In the genomic region with DNA sequence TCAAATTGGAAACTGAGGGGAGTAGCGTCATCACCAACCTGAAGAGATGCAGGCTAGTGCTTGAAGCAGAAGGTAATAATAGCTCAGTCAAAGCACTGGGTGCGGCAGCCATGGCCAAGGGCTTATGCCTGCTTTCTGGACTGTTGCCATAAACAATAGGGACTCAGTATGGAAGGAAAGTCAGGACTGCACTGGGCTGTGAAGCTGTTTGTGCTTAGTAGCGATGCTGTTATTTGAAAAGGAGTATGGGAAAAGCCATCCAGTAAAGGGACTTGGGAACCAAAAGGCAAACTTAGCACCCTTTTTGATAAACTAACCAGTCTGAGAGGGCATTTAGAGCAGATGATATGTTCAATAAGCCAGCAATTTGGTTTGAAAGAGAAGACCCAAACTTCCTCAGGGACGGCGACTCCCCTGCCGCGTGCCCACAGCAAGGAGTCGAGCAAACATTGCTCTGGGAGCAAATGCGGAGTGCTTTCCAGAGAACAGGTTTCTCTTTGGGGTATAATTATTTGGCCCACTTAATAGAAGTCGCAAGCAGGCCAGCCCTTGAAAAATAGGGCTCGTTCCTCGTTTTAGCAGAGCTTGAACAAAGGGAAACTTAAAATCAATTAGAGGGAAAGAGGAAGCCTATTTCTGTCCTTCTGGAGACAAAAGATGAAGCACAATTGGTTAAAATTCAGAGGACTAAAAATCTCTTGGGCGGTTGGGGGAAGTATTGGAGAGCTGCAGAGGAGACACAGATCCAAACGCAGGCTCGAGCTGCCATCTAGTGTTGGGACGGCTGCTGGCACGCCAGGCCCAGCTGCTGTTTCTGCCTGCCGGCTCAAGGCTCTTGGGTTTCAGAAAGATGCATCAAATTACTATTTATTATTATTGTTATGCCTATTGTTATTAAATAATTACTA, we compare ENCODE assay signal across 9 mouse cellular contexts.
DNase-seq lines count a peak whose midpoint lies in the region; ATAC-seq lines count a peak whose summit lies in the region.
"Had no signal": no experiment of that assay in that cellular context is flagged by ENCODE, and none has a peak within 500 bp of the region (broad histone marks: within the 10 kb centered on the region; RNA-seq: fewer than 3 reads in every experiment).

No protein-coding gene starts in this region.

- peaks cover 16% of the 10 kb centered on the region for H3K4me1 ChIP-seq in embryonic facial prominence, embryonic 13.5 days
- peaks cover 12% of the 10 kb centered on the region; the same call in 1 of the 2 replicates for H3K4me1 ChIP-seq in limb, embryonic 13.5 days

- no peaks in the 10 kb centered on the region for H3K9me3 ChIP-seq in embryonic facial prominence, embryonic 13.5 days
- no peaks in the 10 kb centered on the region for H3K9me3 ChIP-seq in limb, embryonic 13.5 days

- H3K4me2 ChIP-seq in embryonic facial prominence, embryonic 13.5 days: peak overlapping the region; percentile 54
- peak overlapping the region; percentile 52 for H3K4me2 ChIP-seq in limb, embryonic 13.5 days (replicated peaks)

- peak overlapping the region; percentile 27; the same call in 1 of the 2 replicates for H3K9ac ChIP-seq in embryonic facial prominence, embryonic 13.5 days
- no peak overlapping the region for H3K9ac ChIP-seq in limb, embryonic 13.5 days

- peak overlapping the region; percentile 8; the same call in 1 of the 2 replicates for H3K27ac ChIP-seq in embryonic facial prominence, embryonic 13.5 days
- no peak overlapping the region for H3K27ac ChIP-seq in limb, embryonic 13.5 days

- H3K4me3 ChIP-seq in embryonic facial prominence, embryonic 13.5 days: peak overlapping the region; percentile 16
- peak overlapping the region; percentile 21 for H3K4me3 ChIP-seq in limb, embryonic 13.5 days
- H3K4me3 ChIP-seq: erythroblast, embryonic 14.5 days had no signal

- peaks cover 4% of the 10 kb centered on the region; the same call in 1 of the 2 replicates for H3K27me3 ChIP-seq in embryonic facial prominence, embryonic 13.5 days
- H3K27me3 ChIP-seq in limb, embryonic 13.5 days: 0 out of 2 replicates have a peak, but pooled peaks cover 7% of the 10 kb centered on the region

- ATAC-seq in embryonic facial prominence, embryonic 13.5 days (ENCODE audit: insufficient number of reproducible peaks, insufficient read depth, low FRiP score, low TSS enrichment, low read depth): peak; percentile 76; the same call in 1 of the 2 replicates
- peak; percentile 79; the same call in 1 of the 2 replicates for ATAC-seq in limb, embryonic 13.5 days (ENCODE audit: low FRiP score, low read depth)

- peak; percentile 56 for DNase-seq in A20 (ENCODE audit: low read depth, low spot score)
- peak; percentile 78 to 82 for DNase-seq in adrenal gland, postnatal 36 days
- peak; percentile 1 to 21 for DNase-seq in heart, adult 9 months (ENCODE audit: low spot score in 2 of 2)
- peak; percentile 69 for DNase-seq in kidney, adult 9 months
- peak; percentile 24 for DNase-seq in naive thymus-derived CD4-positive, alpha-beta T cell, adult 2 months (ENCODE audit: low read depth)
- peak; percentile 85 for DNase-seq in testis, postnatal 10 days (ENCODE audit: low spot score)

- H3K36me3 ChIP-seq in embryonic facial prominence, embryonic 13.5 days: no peaks in the 10 kb centered on the region
- H3K36me3 ChIP-seq in limb, embryonic 13.5 days: no peaks in the 10 kb centered on the region

- WGBS in embryonic facial prominence, embryonic 13.5 days: 13% methylated on average over 18 of the region's 18 CpGs
- WGBS in limb, embryonic 13.5 days: 15% methylated on average over 18 of the region's 18 CpGs

Comparison
In these comparisons a context has a peak if more than half of its experiments do, and no peak if none do; other contexts are left out.
1. DNase-seq: peak in every context shown above with its lines; median percentile 85 in testis, postnatal 10 days; 80 in adrenal gland, postnatal 36 days; 69 in kidney, adult 9 months; 56 in A20; 24 in naive thymus-derived CD4-positive, alpha-beta T cell, adult 2 months; 11 in heart, adult 9 months.